Mouse (Mus musculus) brain, embryonic 14.5 days (tissue): ENCODE results near the gene Rybp. TPM values are rescaled to one million over a fixed set of nuclear protein-coding genes. Genes with fewer than 3 reads are reported as not detected.

ENCODE experiments used
- DNase-seq: peaks from one replicate; pipeline ENCODE4 v3.0.0-alpha.2; 2011; ENCODE audit warnings: low read depth
- CTCF ChIP-seq: fragments of 200-500 bp; IDR thresholded peaks from 2 replicates; pipeline ENCODE4 v1.5.1; 2012; ENCODE audit warnings: inconsistent platforms, mild to moderate bottlenecking, moderate library complexity, borderline replicate concordance; ENCODE audit not compliant: insufficient read depth, insufficient read length; ENCODE audit errors: extremely low read depth
- POLR2A ChIP-seq: fragments of 200-500 bp; IDR thresholded peaks from 2 replicates; pipeline ENCODE4 v1.6.1; 2012; ENCODE audit warnings: mild to moderate bottlenecking, inconsistent platforms, borderline replicate concordance; ENCODE audit not compliant: poor library complexity, insufficient read depth, insufficient read length, severe bottlenecking; ENCODE audit errors: extremely low read depth
- polyA plus RNA-seq: library from polyadenylated mRNA; depleted of rRNA; stranded (reverse); fragments of >200 nt; gene quantifications from 2 replicates; pipeline ENCODE4 v1.2.3, GENCODE M21; 2012

Gene Rybp
- polyA plus RNA-seq, 1 experiment: 64.7 TPM

DNA sequence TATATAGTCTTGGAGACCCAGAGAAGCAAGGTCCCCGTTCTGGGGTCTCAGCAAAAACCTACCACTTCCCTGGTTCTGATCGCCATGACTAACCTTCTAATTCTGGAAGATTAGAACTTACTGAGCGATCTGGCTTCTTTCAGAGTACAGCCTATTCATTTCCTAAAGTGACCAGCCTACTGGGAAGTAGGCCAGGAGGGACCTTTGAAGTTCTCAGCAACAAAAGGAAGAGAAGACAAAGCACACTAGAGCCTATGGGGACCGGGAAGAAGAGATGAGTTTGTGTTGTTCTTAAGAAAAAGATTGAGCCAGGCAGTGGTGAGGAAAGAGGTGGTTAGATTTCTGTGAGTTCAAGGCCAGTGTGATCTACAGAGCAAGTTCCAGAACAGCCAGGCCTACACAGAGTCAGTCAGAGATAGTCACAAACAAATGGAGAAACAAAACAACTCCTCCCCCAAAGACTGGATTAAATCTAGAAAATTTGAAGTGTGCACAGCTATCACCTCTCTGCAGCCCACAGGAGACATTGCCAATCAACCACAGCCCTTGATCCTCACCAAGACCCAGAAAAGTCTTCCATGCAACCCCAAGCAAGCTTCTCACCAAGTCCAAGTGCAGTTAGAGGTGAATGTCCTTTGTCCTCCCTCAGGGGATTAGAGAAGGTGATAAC lies 106.9 kb downstream of the Rybp start:
- no peak for DNase-seq
- TF ChIP-seq POLR2A (no peak), CTCF (no peak)

DNA sequence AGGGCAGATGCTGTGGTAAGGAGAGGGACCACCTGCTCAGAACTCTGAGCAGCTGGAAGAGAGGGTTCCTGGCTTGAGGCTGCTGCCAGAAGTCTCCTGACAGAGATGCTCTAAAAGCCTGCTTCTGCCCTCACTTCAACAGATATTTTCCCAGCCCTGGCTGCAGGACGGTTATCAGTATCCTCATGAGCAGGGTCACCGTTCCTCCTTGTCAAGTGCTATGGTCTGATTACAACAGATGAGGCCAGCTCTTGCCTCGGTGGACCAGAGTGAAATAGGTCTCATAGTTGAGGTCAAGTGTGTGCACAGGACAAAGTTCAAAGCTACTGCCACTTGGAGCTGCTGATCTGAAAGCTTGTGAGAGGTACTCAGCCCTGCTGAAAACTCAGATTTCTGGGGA lies 108.5 kb downstream of the Rybp start:
- TF ChIP-seq CTCF: no peak
- TF ChIP-seq POLR2A: no peak
- no peak for DNase-seq
